Mouse (Mus musculus): ENCODE data around the gene Herpud1. TPM values are rescaled to one million over a fixed set of nuclear protein-coding genes. Genes with fewer than 3 reads are reported as not detected.

Gene Herpud1
- total and polyA plus RNA-seq, 3 experiments: 124 to 257 (median 206) TPM

- DNase-seq (ENCODE audit: extremely low read depth): no peak
- in situ Hi-C loops (cut with MboI; ENCODE audit: low pct_ligation_motif_present, low pct_unique_long_range_greater_than_20kb, low sequenced_read_pairs): no loop called here
- peak overlapping the region; percentile 96 for H3K4me2 ChIP-seq (ENCODE audit: insufficient read depth, low read depth, poor library complexity, severe bottlenecking)
- peak overlapping the region; percentile 94 for H3K9ac ChIP-seq (ENCODE audit: insufficient read depth, low read depth)
- H3K4me3 ChIP-seq (replicated peaks in 1 of 3; ENCODE audit: low read depth in 2 of 3, low read length in 2 of 3, poor library complexity in 1 of 3): peak overlapping the region; percentile 67 to 72 (median 69)
- H3K4me1 ChIP-seq (ENCODE audit: control insufficient read depth in 1 of 2, insufficient read depth in 2 of 2): peaks cover 19 to 64% of the 10 kb centered on the region in 2 experiments
- H3K27ac ChIP-seq (ENCODE audit: insufficient read depth, low read depth): peak overlapping the region; percentile 76; the same call in 1 of the 2 replicates
- 0 out of 2 replicates have a peak, but pooled peaks have one; percentile 30 for TF ChIP-seq IRF4 (IDR thresholded peaks at IDR 0.05; ENCODE audit: low read depth, low read length)
- no peak for TF ChIP-seq RAD21 (IDR thresholded peaks at IDR 0.05; ENCODE audit: low read depth, low read length)
- no peak for TF ChIP-seq KAT2A (IDR thresholded peaks at IDR 0.05; ENCODE audit: insufficient replicate concordance, low read length)
- TF ChIP-seq ZKSCAN1 (IDR thresholded peaks at IDR 0.05; ENCODE audit: borderline replicate concordance, low read depth, low read length): no peak
- TF ChIP-seq ELF1 (IDR thresholded peaks at IDR 0.05; ENCODE audit: low read depth, low read length): no peak
- no peak for TF ChIP-seq SMC3 (IDR thresholded peaks at IDR 0.05; ENCODE audit: low read depth, low read length)
- TF ChIP-seq PAX5 (IDR thresholded peaks at IDR 0.05; ENCODE audit: low read length): no peak
- TF ChIP-seq USF2 (conservative IDR thresholded peaks at IDR 0.05; ENCODE audit: low read depth, low read length): no peak; the same call in 1 of the 2 replicates
- no peak for TF ChIP-seq E2F4 (IDR thresholded peaks at IDR 0.05; ENCODE audit: insufficient replicate concordance, low read depth, low read length)
- no peak; the same call in 1 of the 2 replicates for TF ChIP-seq HCFC1 (IDR thresholded peaks at IDR 0.05; ENCODE audit: low read depth, low read length)
- no peak for TF ChIP-seq MAFK (IDR thresholded peaks at IDR 0.05; ENCODE audit: insufficient replicate concordance, low read length)
- no peak for TF ChIP-seq ZMIZ1 (IDR thresholded peaks at IDR 0.05; ENCODE audit: low read depth, low read length)
- TF ChIP-seq NELFE (IDR thresholded peaks at IDR 0.05; ENCODE audit: low read depth, low read length): no peak
- 0 out of 2 replicates have a peak, but pooled peaks have one; percentile 20 for TF ChIP-seq TBP (conservative IDR thresholded peaks at IDR 0.05; ENCODE audit: low read depth, low read length)
- no peak for TF ChIP-seq JUN (IDR thresholded peaks at IDR 0.05; ENCODE audit: insufficient read depth, low read depth, low read length)
- no peak for TF ChIP-seq MEF2A (IDR thresholded peaks at IDR 0.05; ENCODE audit: borderline replicate concordance, low read depth, low read length)
- peak; percentile 58 for TF ChIP-seq ZNF384 (IDR thresholded peaks at IDR 0.05; ENCODE audit: low read depth, low read length)
- no peak for TF ChIP-seq NRF1 (IDR thresholded peaks at IDR 0.05; ENCODE audit: low read depth, low read length)
- no peak; the same call in 1 of the 2 replicates for TF ChIP-seq ETS1 (conservative IDR thresholded peaks at IDR 0.05; ENCODE audit: low read depth, low read length)
- TF ChIP-seq POLR2AphosphoS2 (IDR thresholded peaks at IDR 0.05; ENCODE audit: low read depth, low read length): no peak
- TF ChIP-seq EP300 (IDR thresholded peaks at IDR 0.05; ENCODE audit: low read length): peak; percentile 33; the same call in 1 of the 2 replicates
- TF ChIP-seq CTCF (conservative IDR thresholded peaks at IDR 0.05 in 1 of 2, IDR thresholded peaks at IDR 0.05 in 1 of 2; ENCODE audit: low read depth in 2 of 2, low read length in 2 of 2): no peak
- peak; percentile 9; the same call in 1 of the 2 replicates for TF ChIP-seq TCF12 (IDR thresholded peaks at IDR 0.05; ENCODE audit: low read depth, low read length)
- no peak for TF ChIP-seq CHD1 (IDR thresholded peaks at IDR 0.05; ENCODE audit: low read depth, low read length)
- TF ChIP-seq SIN3A (IDR thresholded peaks at IDR 0.05; ENCODE audit: low read length): peak; percentile 90
- TF ChIP-seq MAX (IDR thresholded peaks at IDR 0.05; ENCODE audit: low read length): peak; percentile 86
- TF ChIP-seq JUND (conservative IDR thresholded peaks at IDR 0.05; ENCODE audit: low read depth, low read length): no peak
- TF ChIP-seq POLR2A (IDR thresholded peaks at IDR 0.05; ENCODE audit: low read depth, low read length): no peak; the same call in 1 of the 2 replicates
- TF ChIP-seq BHLHE40 (IDR thresholded peaks at IDR 0.05; ENCODE audit: low read depth, low read length): peak; percentile 50; the same call in 1 of the 2 replicates
- no peak for TF ChIP-seq UBTF (IDR thresholded peaks at IDR 0.05; ENCODE audit: low read depth, low read length)
- no peak for TF ChIP-seq CHD2 (IDR thresholded peaks at IDR 0.05; ENCODE audit: low read length)
- TF ChIP-seq GABPA (IDR thresholded peaks at IDR 0.05; ENCODE audit: insufficient replicate concordance, low read depth, low read length): no peak
- TF ChIP-seq MXI1 (IDR thresholded peaks at IDR 0.05; ENCODE audit: low read depth, low read length): peak; percentile 96
- TF ChIP-seq ZC3H11A (IDR thresholded peaks at IDR 0.05; ENCODE audit: low read depth, low read length): no peak
- peak; percentile 40 for TF ChIP-seq USF1 (IDR thresholded peaks at IDR 0.05; ENCODE audit: low read depth, low read length)
- peak; percentile 94 for TF ChIP-seq MYC (IDR thresholded peaks at IDR 0.05; ENCODE audit: low read depth, low read length)
- TF ChIP-seq RCOR1 (conservative IDR thresholded peaks at IDR 0.05; ENCODE audit: low read depth, low read length): no peak
- TF ChIP-seq MAZ (IDR thresholded peaks at IDR 0.05; ENCODE audit: low read depth, low read length): no peak
- dilution Hi-C loops (cut with MboI; ENCODE audit: extremely low pct_ligation_motif_present, extremely low pct_unique_long_range_greater_than_20kb, low sequenced_read_pairs): no loop called here
- no peaks in the 10 kb centered on the region for H3K27me3 ChIP-seq (replicated peaks)
- peaks cover 0 to 4% of the 10 kb centered on the region in 2 experiments for H3K36me3 ChIP-seq (replicated peaks in 1 of 2; ENCODE audit: control insufficient read depth in 1 of 2, insufficient read depth in 1 of 2, low read length in 1 of 2)
- peaks cover 41% of the 10 kb centered on the region for H3K79me2 ChIP-seq (replicated peaks; ENCODE audit: control insufficient read depth, extremely low read depth, insufficient read depth, poor library complexity, severe bottlenecking)
- no peaks in the 10 kb centered on the region for H3K9me3 ChIP-seq (replicated peaks; ENCODE audit: low read length)
Observed at GRCm38 (mm10) chr8:94434958-94435357, 48.7 kb downstream of the Herpud1 start.
